Mouse (Mus musculus) thymus, adult 2 months (tissue): Measurements from ENCODE around the gene Mrps27. TPM values are rescaled to one million over a fixed set of nuclear protein-coding genes. Genes with fewer than 3 reads are reported as not detected.

Experiments used
- DNase-seq: peaks from one replicate; pipeline ENCODE4 v3.0.0; 2021
- H3K27ac ChIP-seq: fragments of 200-500 bp; 2 replicates; pipeline ENCODE4 v1.5.1; 2012; ENCODE audit warnings: low read length, control low read depth; ENCODE audit not compliant: control insufficient read depth, insufficient read depth
- H3K27me3 ChIP-seq: fragments of 200-500 bp; 2 replicates; pipeline ENCODE4 v1.6.1; 2012; ENCODE audit warnings: mild to moderate bottlenecking, low read length, moderate library complexity, mixed read lengths; ENCODE audit not compliant: control insufficient read depth, insufficient read depth
- H3K36me3 ChIP-seq: fragments of 200-500 bp; 2 replicates; pipeline ENCODE4 v1.6.1; 2012; ENCODE audit warnings: mild to moderate bottlenecking, low read length, moderate library complexity; ENCODE audit not compliant: control insufficient read depth, insufficient read depth
- H3K4me1 ChIP-seq: fragments of 200-500 bp; replicated peaks from 2 replicates; pipeline ENCODE4 v1.6.1; 2012; ENCODE audit warnings: low read length; ENCODE audit not compliant: control insufficient read depth, insufficient read depth
- H3K4me3 ChIP-seq: fragments of 200-500 bp; 2 replicates; pipeline ENCODE4 v1.5.1; 2012; ENCODE audit warnings: mild to moderate bottlenecking, low read length, control low read depth, moderate library complexity; ENCODE audit not compliant: control insufficient read depth, insufficient read depth
- CTCF ChIP-seq: fragments of 200-500 bp; IDR thresholded peaks from 2 replicates; pipeline ENCODE4 v1.5.1; 2012; ENCODE audit warnings: mild to moderate bottlenecking, control low read depth, low read length, moderate library complexity, borderline replicate concordance; ENCODE audit not compliant: control insufficient read depth, poor library complexity, insufficient read depth; ENCODE audit errors: extremely low read depth
- POLR2A ChIP-seq: fragments of 200-500 bp; IDR thresholded peaks from 2 replicates; pipeline ENCODE4 v1.6.1; 2012; ENCODE audit warnings: mild to moderate bottlenecking, low read length, control low read depth, moderate library complexity; ENCODE audit not compliant: control insufficient read depth, poor library complexity, insufficient read depth; ENCODE audit errors: extremely low read depth
- WGBS: fragments of 180-500 bp; shearing (Covaris S2); methylation state at CpG from one replicate; pipeline ENCODE4 v1.1.7; 2018; 5-methylcytosine and 5-hydroxymethylcytosine counted together
- polyA plus RNA-seq: library from polyadenylated mRNA; depleted of rRNA; stranded (reverse); fragments of >200 nt; gene quantifications from 2 replicates; pipeline ENCODE4 v1.2.3, GENCODE M21; 2012

The Mrps27 gene
- polyA plus RNA-seq, 1 experiment = 12.7 TPM

- TF ChIP-seq POLR2A = no peak
- no peak for TF ChIP-seq CTCF
- no peaks in the 10 kb centered on the region for H3K4me1 ChIP-seq
- WGBS = 97% methylated on average over 6 of the region's 6 CpGs
Observed at GRCm38 (mm10) chr13:99355072-99355471, 10.5 kb downstream of the Mrps27 start.

DNA sequence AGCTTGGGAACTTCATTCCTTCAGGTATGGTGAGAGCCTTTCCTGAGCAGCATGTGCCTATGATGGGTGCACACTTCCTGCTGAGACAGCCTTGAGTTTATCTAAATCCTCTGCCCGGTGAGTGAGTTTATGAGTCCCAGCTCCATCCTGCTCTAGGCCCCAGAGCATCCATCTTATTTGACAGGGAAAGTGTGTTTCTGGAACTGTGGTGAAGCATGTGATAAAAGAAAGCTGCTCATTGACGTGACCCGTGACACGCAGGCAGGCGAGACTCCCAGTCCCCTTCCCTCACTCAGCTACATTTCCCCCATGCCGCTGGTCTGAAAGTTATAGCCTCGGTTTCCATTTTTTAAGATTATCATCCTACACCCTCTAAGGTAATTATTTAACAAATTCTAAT, 11.3 kb downstream of the Mrps27 start:
- DNase-seq = no peak
- 96% methylated on average over 7 of the region's 7 CpGs for WGBS
- Histone ChIP-seq H3K36me3 (no peaks in the 10 kb centered on the region), H3K27ac (no peak overlapping the region), H3K27me3 (no peaks in the 10 kb centered on the region), H3K4me3 (no peak overlapping the region), H3K4me1 (no peaks in the 10 kb centered on the region)
- no peak for TF ChIP-seq POLR2A
- TF ChIP-seq CTCF = no peak

More at GRCm38 (mm10) chr13:99355072-99355471, 10.5 kb downstream of the Mrps27 start:
- no peak overlapping the region for H3K27ac ChIP-seq
- no peak for DNase-seq
- H3K36me3 ChIP-seq = no peaks in the 10 kb centered on the region
- H3K27me3 ChIP-seq = no peaks in the 10 kb centered on the region
- H3K4me3 ChIP-seq = no peak overlapping the region

GRCm38 (mm10) chr13:99356428-99357265, 12.1 kb downstream of the Mrps27 start:
- Histone ChIP-seq H3K27me3 (no peaks in the 10 kb centered on the region), H3K4me3 (no peak overlapping the region), H3K4me1 (no peaks in the 10 kb centered on the region), H3K27ac (no peak overlapping the region), H3K36me3 (no peaks in the 10 kb centered on the region)
- TF ChIP-seq POLR2A (no peak), CTCF (no peak)
- 87% methylated on average over 9 of the region's 9 CpGs for WGBS
- no peak for DNase-seq

- Histone ChIP-seq H3K4me3 (no peak overlapping the region), H3K4me1 (no peaks in the 10 kb centered on the region), H3K36me3 (peaks cover under 1% of the 10 kb centered on the region; the same call in 1 of the 2 replicates), H3K27ac (no peak overlapping the region), H3K27me3 (no peaks in the 10 kb centered on the region)
- DNase-seq = no peak
- TF ChIP-seq POLR2A (no peak), CTCF (no peak)
- 95% methylated on average over 14 of the region's 14 CpGs for WGBS
Observed at GRCm38 (mm10) chr13:99358921-99359320, 14.3 kb downstream of the Mrps27 start.

DNA sequence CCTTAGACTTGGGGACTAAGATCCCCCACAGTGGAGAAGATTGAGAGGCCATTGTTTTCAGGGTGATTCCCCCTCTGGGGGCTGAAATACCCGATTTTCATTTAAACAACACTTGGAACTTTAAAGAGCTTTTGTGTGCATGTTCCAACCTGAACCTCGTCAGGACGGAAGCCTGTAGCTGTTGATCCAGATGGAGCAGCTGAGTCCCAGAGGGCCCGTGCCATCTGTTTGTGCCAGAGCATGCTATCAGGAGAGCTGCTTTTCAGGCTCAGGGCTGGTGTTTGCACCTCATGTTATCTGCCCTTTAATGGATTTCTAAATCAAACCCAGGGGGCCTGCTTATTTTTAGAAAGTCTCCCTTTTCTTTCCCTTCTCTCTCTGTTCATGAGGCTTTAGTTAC, 19.3 kb downstream of the Mrps27 start:
- TF ChIP-seq CTCF (no peak), POLR2A (no peak)
- Histone ChIP-seq H3K27ac (no peak overlapping the region), H3K4me1 (no peaks in the 10 kb centered on the region), H3K27me3 (no peaks in the 10 kb centered on the region), H3K4me3 (no peak overlapping the region), H3K36me3 (peaks cover 4% of the 10 kb centered on the region; the same call in 1 of the 2 replicates)
- 91% methylated on average over 4 of the region's 4 CpGs for WGBS
- DNase-seq = no peak

DNA sequence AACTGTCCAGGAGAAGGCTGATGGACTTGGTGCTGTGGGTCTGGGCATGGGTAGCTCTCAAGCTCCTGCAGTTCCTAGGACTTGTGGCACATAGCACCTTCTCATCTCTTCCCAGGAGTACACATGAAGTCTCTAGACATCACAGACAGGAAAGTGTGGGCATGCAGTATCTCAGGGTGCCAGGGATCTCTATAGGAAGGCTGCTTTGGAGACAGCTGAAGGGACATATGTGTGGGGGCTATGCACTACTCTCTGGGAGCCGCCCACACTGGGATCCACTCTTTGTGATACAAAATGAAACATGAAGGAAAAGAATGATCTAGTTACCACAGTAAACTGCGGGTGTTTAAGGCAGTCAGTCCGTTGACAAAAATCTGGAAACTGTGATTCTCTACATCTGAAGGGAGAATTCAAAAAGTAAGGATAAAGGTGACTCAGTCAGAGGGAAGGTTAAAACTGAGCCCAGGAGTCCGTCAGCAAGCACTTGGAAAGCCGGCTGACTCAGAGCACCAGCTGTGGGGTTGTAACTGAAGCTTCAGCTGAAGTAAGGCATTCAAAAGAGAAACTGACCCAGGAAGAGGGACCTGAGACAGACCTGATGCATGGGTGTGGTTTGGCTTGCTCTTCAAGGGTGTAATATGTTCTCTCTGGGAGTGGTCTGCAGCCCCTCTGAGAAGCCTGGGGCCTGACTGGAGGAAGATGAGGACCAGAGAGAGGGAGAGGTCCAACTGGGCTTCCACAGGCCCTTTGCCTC, 22.0 kb downstream of the Mrps27 start:
- Histone ChIP-seq H3K4me3 (no peak overlapping the region), H3K27me3 (no peaks in the 10 kb centered on the region), H3K4me1 (no peaks in the 10 kb centered on the region), H3K36me3 (peaks cover 4% of the 10 kb centered on the region; the same call in 1 of the 2 replicates), H3K27ac (no peak overlapping the region)
- TF ChIP-seq CTCF (no peak), POLR2A (no peak)
- no peak for DNase-seq
- 98% methylated on average over 5 of the region's 5 CpGs for WGBS

DNA sequence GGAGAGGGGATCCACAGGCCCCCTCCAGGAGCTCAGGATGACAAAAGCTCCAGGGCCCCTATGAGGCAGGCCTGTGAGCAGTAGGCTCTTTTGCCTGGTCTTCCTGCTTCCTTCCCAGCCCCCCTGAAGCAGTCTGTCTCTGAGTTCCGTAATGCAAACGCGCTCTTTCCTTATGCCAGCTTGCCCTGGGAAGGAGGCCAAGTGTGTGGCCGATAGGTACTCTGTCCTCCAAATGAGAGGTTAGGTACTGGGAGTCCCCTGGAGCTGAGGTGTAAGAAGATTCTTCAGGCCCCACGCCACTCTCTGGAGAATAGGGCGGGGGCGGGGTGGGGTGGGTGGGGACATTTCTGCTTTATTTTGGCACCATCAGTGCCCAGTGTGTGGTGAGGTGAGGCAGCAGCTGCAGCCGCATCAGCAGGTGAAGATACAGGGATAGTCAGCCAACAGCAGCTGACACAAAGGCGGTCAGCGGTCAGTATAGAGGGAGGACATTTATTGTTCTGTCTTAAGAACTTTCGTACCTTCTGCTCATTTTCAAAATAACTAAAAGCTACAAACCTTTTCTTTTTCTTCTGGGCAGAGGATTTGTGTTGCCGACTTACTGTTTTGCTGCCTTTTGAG, 23.1 kb downstream of the Mrps27 start:
- TF ChIP-seq CTCF = no peak
- Histone ChIP-seq H3K27me3 (no peaks in the 10 kb centered on the region), H3K36me3 (peaks cover 4% of the 10 kb centered on the region; the same call in 1 of the 2 replicates), H3K4me1 (no peaks in the 10 kb centered on the region), H3K4me3 (no peak overlapping the region), H3K27ac (no peak overlapping the region; the same call in 1 of the 2 replicates)
- 97% methylated on average over 12 of the region's 12 CpGs for WGBS
- no peak for DNase-seq
